Mouse (Mus musculus) forebrain, embryonic 12.5 days (tissue): ENCODE results near the gene Tomm40l. TPM values are rescaled to one million over a fixed set of nuclear protein-coding genes. Genes with fewer than 3 reads are reported as not detected.

Source experiments
- ATAC-seq: fragments of 200-750 bp; cut with Nextera tagmentation; 2 replicates; pipeline ENCODE4 v1.8.0; 2017; ENCODE audit warnings: moderate TSS enrichment; ENCODE audit not compliant: low FRiP score
- H3K27ac ChIP-seq: fragments of 300-500 bp; sonication (generic); 2 replicates; pipeline ENCODE4 v1.5.1; 2016; ENCODE audit warnings: mild to moderate bottlenecking
- H3K27me3 ChIP-seq: fragments of 300-500 bp; sonication (generic); 2 replicates; pipeline ENCODE4 v1.6.1; 2016; ENCODE audit warnings: mild to moderate bottlenecking
- H3K36me3 ChIP-seq: fragments of 300-500 bp; sonication (generic); replicated peaks from 2 replicates; pipeline ENCODE4 v1.6.1; 2016; ENCODE audit warnings: mild to moderate bottlenecking
- H3K4me1 ChIP-seq: fragments of 300-500 bp; sonication (generic); 2 replicates; pipeline ENCODE4 v1.6.1; 2016
- H3K4me2 ChIP-seq: fragments of 300-500 bp; sonication (generic); 2 replicates; pipeline ENCODE4 v1.6.1; 2016; ENCODE audit warnings: mild to moderate bottlenecking, moderate library complexity
- H3K4me3 ChIP-seq: fragments of 300-500 bp; sonication (generic); replicated peaks from 2 replicates; pipeline ENCODE4 v1.5.1; 2016; ENCODE audit warnings: mild to moderate bottlenecking
- H3K9ac ChIP-seq: fragments of 300-500 bp; sonication (generic); 2 replicates; pipeline ENCODE4 v1.6.1; 2016; ENCODE audit warnings: mild to moderate bottlenecking
- H3K9me3 ChIP-seq: fragments of 300-500 bp; sonication (generic); 2 replicates; pipeline ENCODE4 v1.6.1; 2016
- WGBS: fragments of 180-500 bp; shearing (Covaris S2); methylation state at CpG from one replicate; pipeline ENCODE4 v1.1.7; 2016; 5-methylcytosine and 5-hydroxymethylcytosine counted together
- polyA plus RNA-seq: library from polyadenylated mRNA; unstranded; fragments of >200 nt; fragmentation: Nextera tagmentation; extraction: Ambion mirVana; gene quantifications from 2 replicates; pipeline ENCODE4 v1.2.1, GENCODE M21; 2016

The Tomm40l gene
- polyA plus RNA-seq, 1 experiment from 2014 or later = 31.6 TPM

GRCm38 (mm10) chr1:171183620-171184019 lies 38.7 kb downstream of the Tomm40l start:
- 77% methylated on average over 3 of the region's 3 CpGs for WGBS
- 0 out of 2 replicates have a peak, but pooled peaks cover 7% of the 10 kb centered on the region for H3K27me3 ChIP-seq
- peaks cover 7% of the 10 kb centered on the region for H3K4me1 ChIP-seq
- ATAC-seq = no peak
- H3K9ac ChIP-seq = no peak overlapping the region
- no peaks in the 10 kb centered on the region for H3K36me3 ChIP-seq
- no peaks in the 10 kb centered on the region for H3K9me3 ChIP-seq
- no peak overlapping the region for H3K4me2 ChIP-seq
- no peak overlapping the region for H3K27ac ChIP-seq
- H3K4me3 ChIP-seq = no peak overlapping the region

GRCm38 (mm10) chr1:171183025-171183424 lies 39.3 kb downstream of the Tomm40l start:
- ATAC-seq = no peak
- Histone ChIP-seq H3K4me1 (peaks cover under 1% of the 10 kb centered on the region), H3K9ac (no peak overlapping the region), H3K27me3 (0 out of 2 replicates have a peak, but pooled peaks cover 7% of the 10 kb centered on the region), H3K36me3 (no peaks in the 10 kb centered on the region), H3K4me3 (no peak overlapping the region), H3K4me2 (no peak overlapping the region), H3K9me3 (no peaks in the 10 kb centered on the region), H3K27ac (no peak overlapping the region)
- WGBS = 81% methylated on average over 3 of the region's 3 CpGs

GRCm38 (mm10) chr1:171179487-171180171 lies 42.7 kb downstream of the Tomm40l start:
- Histone ChIP-seq H3K27me3 (no peaks in the 10 kb centered on the region), H3K4me2 (no peak overlapping the region), H3K9ac (no peak overlapping the region), H3K4me3 (no peak overlapping the region), H3K27ac (no peak overlapping the region), H3K9me3 (no peaks in the 10 kb centered on the region), H3K4me1 (no peaks in the 10 kb centered on the region), H3K36me3 (no peaks in the 10 kb centered on the region)
- no peak for ATAC-seq
- WGBS = 85% methylated on average over 5 of the region's 5 CpGs

- no peaks in the 10 kb centered on the region for H3K9me3 ChIP-seq
- no peak overlapping the region for H3K4me2 ChIP-seq
- H3K4me1 ChIP-seq = no peaks in the 10 kb centered on the region
- no peak overlapping the region for H3K4me3 ChIP-seq
- no peaks in the 10 kb centered on the region for H3K36me3 ChIP-seq
- H3K27me3 ChIP-seq = no peaks in the 10 kb centered on the region
- H3K27ac ChIP-seq = no peak overlapping the region
- 93% methylated on average over 8 of the region's 8 CpGs for whole genome bisulfite sequencing
- no peak for ATAC-seq
- no peak overlapping the region for H3K9ac ChIP-seq
These were observed 49.5 kb downstream of the Tomm40l start for GRCm38 (mm10) chr1:171172779-171173178.

GRCm38 (mm10) chr1:171171138-171171537 lies 51.2 kb downstream of the Tomm40l start:
- Histone ChIP-seq H3K36me3 (no peaks in the 10 kb centered on the region), H3K9ac (no peak overlapping the region), H3K9me3 (no peaks in the 10 kb centered on the region), H3K4me2 (no peak overlapping the region), H3K4me1 (no peaks in the 10 kb centered on the region), H3K4me3 (no peak overlapping the region), H3K27ac (no peak overlapping the region), H3K27me3 (no peaks in the 10 kb centered on the region)
- 69% methylated on average over 3 of the region's 3 CpGs for WGBS
- ATAC-seq = no peak

- WGBS = 78% methylated on average over 3 of the region's 3 CpGs
- Histone ChIP-seq H3K4me2 (no peak overlapping the region), H3K27ac (no peak overlapping the region), H3K27me3 (no peaks in the 10 kb centered on the region), H3K4me3 (no peak overlapping the region), H3K36me3 (no peaks in the 10 kb centered on the region), H3K9ac (no peak overlapping the region), H3K9me3 (no peaks in the 10 kb centered on the region), H3K4me1 (no peaks in the 10 kb centered on the region)
- ATAC-seq = no peak
These were observed 52.4 kb downstream of the Tomm40l start for GRCm38 (mm10) chr1:171169913-171170312.

- Histone ChIP-seq H3K9me3 (no peaks in the 10 kb centered on the region), H3K4me2 (no peak overlapping the region), H3K9ac (no peak overlapping the region), H3K27me3 (no peaks in the 10 kb centered on the region), H3K4me1 (no peaks in the 10 kb centered on the region), H3K27ac (no peak overlapping the region), H3K36me3 (no peaks in the 10 kb centered on the region), H3K4me3 (no peak overlapping the region)
- ATAC-seq = no peak
- 88% methylated on average over 12 of the region's 12 CpGs for WGBS
These were observed 53.4 kb downstream of the Tomm40l start for GRCm38 (mm10) chr1:171168906-171169305.

Other genes with a start within 250 kb of the Tomm40l start
- 0.24 TPM in 1 of 2 replicates, not detected in the other for gene Fcgr2b, start 246.0 kb downstream of the Tomm40l start, polyA plus RNA-seq
- gene Fcgr4, start 203.6 kb downstream of the Tomm40l start, polyA plus RNA-seq = 0.26 and 0.31 TPM in 2 replicates
- gene Fcgr3, start 157.6 kb downstream of the Tomm40l start, polyA plus RNA-seq = 4.8 and 4.9 TPM in 2 replicates
- 3.9 and 5.2 TPM in 2 replicates for gene Cfap126, start 108.6 kb downstream of the Tomm40l start, polyA plus RNA-seq
- 218 and 236 TPM in 2 replicates for gene Sdhc, start 71.9 kb downstream of the Tomm40l start, polyA plus RNA-seq
- 0.54 and 1.0 TPM in 2 replicates for gene Mpz, start 71.8 kb downstream of the Tomm40l start, polyA plus RNA-seq
- gene Pcp4l1, start 26.2 kb downstream of the Tomm40l start, polyA plus RNA-seq = 6.7 and 7.0 TPM in 2 replicates
- 0.22 and 0.23 TPM in 2 replicates for gene Nr1i3, start 8.5 kb downstream of the Tomm40l start, polyA plus RNA-seq
- 1.5 and 2.6 TPM in 2 replicates for gene Apoa2, start 2.5 kb upstream of the Tomm40l start, polyA plus RNA-seq
- 12.6 and 15.3 TPM in 2 replicates for gene Fcer1g, start 11.9 kb upstream of the Tomm40l start, polyA plus RNA-seq
- gene Adamts4, start 27.9 kb upstream of the Tomm40l start, polyA plus RNA-seq = 8.9 TPM in 2 replicates
- gene Ndufs2, start 28.9 kb upstream of the Tomm40l start, polyA plus RNA-seq = 209 and 213 TPM in 2 replicates
- gene B4galt3, start 47.8 kb upstream of the Tomm40l start, polyA plus RNA-seq = 78.1 and 78.6 TPM in 2 replicates
- 58.7 and 68.0 TPM in 2 replicates for gene Ppox, start 58.7 kb upstream of the Tomm40l start, polyA plus RNA-seq
- gene Usp21, start 65.5 kb upstream of the Tomm40l start, polyA plus RNA-seq = 119 and 125 TPM in 2 replicates
- 94.8 and 98.4 TPM in 2 replicates for gene Ufc1, start 72.5 kb upstream of the Tomm40l start, polyA plus RNA-seq
- gene Dedd, start 106.6 kb upstream of the Tomm40l start, polyA plus RNA-seq = 48.5 and 51.0 TPM in 2 replicates
- 46.4 and 48.7 TPM in 2 replicates for gene Nit1, start 123.1 kb upstream of the Tomm40l start, polyA plus RNA-seq
- 167 and 178 TPM in 2 replicates for gene Pfdn2, start 123.2 kb upstream of the Tomm40l start, polyA plus RNA-seq
- gene Klhdc9, start 138.3 kb upstream of the Tomm40l start, polyA plus RNA-seq = 2.5 and 2.6 TPM in 2 replicates
- gene Nectin4, start 147.6 kb upstream of the Tomm40l start, polyA plus RNA-seq = 1.0 and 1.1 TPM in 2 replicates
- gene Arhgap30, start 166.4 kb upstream of the Tomm40l start, polyA plus RNA-seq = 0.69 and 0.75 TPM in 2 replicates
- gene Usf1, start 188.8 kb upstream of the Tomm40l start, polyA plus RNA-seq = 175 and 190 TPM in 2 replicates
- 9.0 and 11.0 TPM in 2 replicates for gene Tstd1, start 196.4 kb upstream of the Tomm40l start, polyA plus RNA-seq
- gene F11r, start 215.0 kb upstream of the Tomm40l start, polyA plus RNA-seq = 11.1 and 11.4 TPM in 2 replicates